Comparison of ENCODE assay signal across 21 mouse cellular contexts in genomic region chr1:88066472-88067102, GRCm38 (mm10). TPM values are rescaled to one million over a fixed set of nuclear protein-coding genes. Genes with fewer than 3 reads are reported as not detected.
DNase-seq lines count a peak whose midpoint lies in the region; ATAC-seq and TF ChIP-seq lines count a peak whose summit lies in the region.
"Not testable (repeated sequence)": the region's sequence is repeated elsewhere in the genome, so short reads cannot be mapped to it uniquely, and the experiment has no call there.
"Had no signal": no experiment of that assay in that cellular context is flagged by ENCODE, and none has a peak within 500 bp of the region (broad histone marks: within the 10 kb centered on the region; RNA-seq: fewer than 3 reads in every experiment).

No protein-coding gene starts in this region.

- H3K9ac ChIP-seq in kidney, embryonic 15.5 days; kidney, postnatal 0 days (ENCODE audit: low read depth, low read length): not testable (repeated sequence)

- not testable (repeated sequence) for H3K36me3 ChIP-seq in kidney, embryonic 15.5 days; kidney, postnatal 0 days (ENCODE audit: insufficient read depth, low read length)

- ATAC-seq in Patski, result peak; percentile 35
- ATAC-seq in granulocyte monocyte progenitor cell, adult 5-6 weeks (replicated peaks; ENCODE audit: poor library complexity, severe bottlenecking), result peak; percentile 90
- ATAC-seq in hematopoietic stem cell, adult 5-6 weeks (replicated peaks in 1 of 2; ENCODE audit: insufficient read depth in 1 of 2, low FRiP score in 2 of 2, low TSS enrichment in 1 of 2, low read depth in 1 of 2, poor library complexity in 2 of 2, severe bottlenecking in 2 of 2), result peak; percentile 39 to 61; a peak in 3 of 4 replicates
- peak; percentile 54; the same call in 1 of the 2 replicates for ATAC-seq in kidney, embryonic 15.5 days (replicated peaks; ENCODE audit: low FRiP score)
- 0 out of 2 replicates have a peak, but pooled peaks have one; percentile 26 for ATAC-seq in kidney, postnatal 0 days (replicated peaks; ENCODE audit: low FRiP score, low read depth)
- ATAC-seq in megakaryocyte progenitor cell, adult 5-6 weeks (replicated peaks; ENCODE audit: poor library complexity), result peak; percentile 52
- ATAC-seq in neutrophil, adult 5-6 weeks (ENCODE audit: extremely low read depth, insufficient number of reproducible peaks, low FRiP score, poor library complexity, severe bottlenecking), result peak; percentile 77

- not testable (repeated sequence) for H3K4me3 ChIP-seq in kidney, embryonic 15.5 days (replicated peaks); kidney, postnatal 0 days (replicated peaks; ENCODE audit: low read depth, low read length)

- not testable (repeated sequence) for DNase-seq in Patski (ENCODE audit: low read depth, low spot score); kidney, postnatal 0 days (ENCODE audit: low spot score)

- H3K4me2 ChIP-seq in kidney, embryonic 15.5 days; kidney, postnatal 0 days (ENCODE audit: low read length): not testable (repeated sequence)

- H3K4me1 ChIP-seq in kidney, embryonic 15.5 days; kidney, postnatal 0 days (replicated peaks; ENCODE audit: insufficient read depth, low read length): not testable (repeated sequence)

- not testable (repeated sequence) for H3K9me3 ChIP-seq in kidney, embryonic 15.5 days (replicated peaks); kidney, postnatal 0 days (replicated peaks; ENCODE audit: low read length)

- TF ChIP-seq CTCF in Patski (IDR thresholded peaks at IDR 0.05); kidney, postnatal 0 days (IDR thresholded peaks at IDR 0.05; ENCODE audit: low read depth): not testable (repeated sequence)

- in situ Hi-C loops in Patski (cut with MboI; ENCODE audit: low pct_unique_long_range_greater_than_20kb), result not testable (repeated sequence)

- POLR2A ChIA-PET in Patski (lab: Charles Lee), result not testable (repeated sequence)

- H3K27me3 ChIP-seq in Patski; kidney, embryonic 15.5 days; kidney, postnatal 0 days (ENCODE audit: insufficient read depth, low read length): not testable (repeated sequence)

- WGBS in kidney, embryonic 15.5 days, result 46% methylated on average over 1 of the region's 2 CpGs
- whole genome bisulfite sequencing in kidney, postnatal 0 days, result 38% methylated on average over 1 of the region's 2 CpGs

- CTCF ChIA-PET in Patski (lab: Charles Lee), result not testable (repeated sequence)

- H3K27ac ChIP-seq in kidney, embryonic 15.5 days; kidney, postnatal 0 days: not testable (repeated sequence)

RNA-seq across cellular contexts. Expression of gene Ugt1a9, which starts 4.0 kb away (rescaled TPM):
- 0.32 TPM for polyA plus RNA-seq in Patski (2021)
- total RNA-seq in granulocyte monocyte progenitor cell, adult 5-6 weeks (2014; fragmentation: Nextera tagmentation), result not detected in 2 replicates
- not detected in 2 replicates for total RNA-seq in granulocyte monocyte progenitor cell, adult 5-6 weeks (2017)
- not detected in 2 replicates for total RNA-seq in hematopoietic stem cell, adult 5-6 weeks (2017)
- 4.6 and 4.7 TPM in 2 replicates for polyA plus RNA-seq in kidney, embryonic 15.5 days (2015; fragmentation: Nextera tagmentation; extraction: Ambion mirVana)
- polyA plus RNA-seq in kidney, postnatal 0 days (2015; fragmentation: Nextera tagmentation; extraction: Ambion mirVana), result 8.4 and 9.3 TPM in 2 replicates
- total RNA-seq in megakaryocyte progenitor cell, adult 5-6 weeks (2015), result not detected in 2 replicates
- total RNA-seq in megakaryocyte progenitor cell, adult 5-6 weeks (2017), result not detected in 2 replicates
- total RNA-seq in neutrophil, adult 5-6 weeks (2017), result not detected in 2 replicates
- total RNA-seq: adrenal gland, postnatal 25 days; ES-E14; forebrain, postnatal 0 days had no signal
- polyA plus RNA-seq: adrenal gland, adult 2 months; brain, embryonic 14.5 days; C2C12; cortical plate, adult 2 months; embryonic facial prominence, embryonic 10.5 days; embryonic facial prominence, embryonic 12.5 days; embryonic facial prominence, embryonic 14.5 days; forebrain, embryonic 11.5 days; forebrain, embryonic 13.5 days; forebrain, embryonic 15.5 days; forebrain, postnatal 0 days had no signal

RNA-seq across cellular contexts. Expression of gene Ugt1a10, which starts 11.4 kb away (rescaled TPM):
- polyA plus RNA-seq in Patski (2021), result 0.14 TPM
- not detected in 2 replicates for total RNA-seq in granulocyte monocyte progenitor cell, adult 5-6 weeks (2014; fragmentation: Nextera tagmentation)
- not detected in 2 replicates for total RNA-seq in granulocyte monocyte progenitor cell, adult 5-6 weeks (2017)
- total RNA-seq in hematopoietic stem cell, adult 5-6 weeks (2017), result not detected in 2 replicates
- 17.5 TPM in 2 replicates for polyA plus RNA-seq in kidney, embryonic 15.5 days (2015; fragmentation: Nextera tagmentation; extraction: Ambion mirVana)
- 52.3 and 54.5 TPM in 2 replicates for polyA plus RNA-seq in kidney, postnatal 0 days (2015; fragmentation: Nextera tagmentation; extraction: Ambion mirVana)
- not detected in 2 replicates for total RNA-seq in megakaryocyte progenitor cell, adult 5-6 weeks (2015)
- total RNA-seq in megakaryocyte progenitor cell, adult 5-6 weeks (2017), result not detected in 2 replicates
- not detected in 2 replicates for total RNA-seq in neutrophil, adult 5-6 weeks (2017)
- total RNA-seq: adrenal gland, adult 2 months; adrenal gland, postnatal 25 days; ES-E14; forebrain, postnatal 0 days had no signal
- polyA plus RNA-seq: adrenal gland, adult 2 months; brain, embryonic 14.5 days; C2C12; cortical plate, adult 2 months; embryonic facial prominence, embryonic 10.5 days; embryonic facial prominence, embryonic 12.5 days; embryonic facial prominence, embryonic 14.5 days; forebrain, embryonic 11.5 days; forebrain, embryonic 13.5 days; forebrain, embryonic 15.5 days; forebrain, postnatal 0 days had no signal

RNA-seq across cellular contexts. Expression of gene Ugt1a8, which starts 21.0 kb away (rescaled TPM):
- not detected for polyA plus RNA-seq in Patski (2021)
- not detected in 2 replicates for total RNA-seq in granulocyte monocyte progenitor cell, adult 5-6 weeks (2014; fragmentation: Nextera tagmentation)
- not detected in 2 replicates for total RNA-seq in granulocyte monocyte progenitor cell, adult 5-6 weeks (2017)
- total RNA-seq in hematopoietic stem cell, adult 5-6 weeks (2017), result not detected in 2 replicates
- not detected in 2 replicates for polyA plus RNA-seq in kidney, embryonic 15.5 days (2015; fragmentation: Nextera tagmentation; extraction: Ambion mirVana)
- 0.05 TPM in 1 of 2 replicates, not detected in the other for polyA plus RNA-seq in kidney, postnatal 0 days (2015; fragmentation: Nextera tagmentation; extraction: Ambion mirVana)
- not detected in 2 replicates for total RNA-seq in megakaryocyte progenitor cell, adult 5-6 weeks (2015)
- not detected in 2 replicates for total RNA-seq in megakaryocyte progenitor cell, adult 5-6 weeks (2017)
- total RNA-seq in neutrophil, adult 5-6 weeks (2017), result not detected in 2 replicates
- total RNA-seq: adrenal gland, adult 2 months; adrenal gland, postnatal 25 days; adrenal gland, postnatal 4 days; ES-E14; forebrain, postnatal 0 days had no signal
- polyA plus RNA-seq: adrenal gland, adult 2 months; brain, embryonic 14.5 days; C2C12; cortical plate, adult 2 months; embryonic facial prominence, embryonic 10.5 days; embryonic facial prominence, embryonic 12.5 days; embryonic facial prominence, embryonic 14.5 days; forebrain, embryonic 11.5 days; forebrain, embryonic 13.5 days; forebrain, embryonic 15.5 days; forebrain, postnatal 0 days had no signal

RNA-seq across cellular contexts. Expression of gene Ugt1a7c, which starts 28.3 kb away (rescaled TPM):
- 46.3 TPM for polyA plus RNA-seq in Patski (2021)
- 25.2 and 25.5 TPM in 2 replicates for total RNA-seq in granulocyte monocyte progenitor cell, adult 5-6 weeks (2014; fragmentation: Nextera tagmentation)
- 49.7 and 55.1 TPM in 2 replicates for total RNA-seq in granulocyte monocyte progenitor cell, adult 5-6 weeks (2017)
- 42.9 and 52.3 TPM in 2 replicates for total RNA-seq in hematopoietic stem cell, adult 5-6 weeks (2017)
- polyA plus RNA-seq in kidney, embryonic 15.5 days (2015; fragmentation: Nextera tagmentation; extraction: Ambion mirVana), result 8.9 and 11.4 TPM in 2 replicates
- polyA plus RNA-seq in kidney, postnatal 0 days (2015; fragmentation: Nextera tagmentation; extraction: Ambion mirVana), result 10.7 and 12.1 TPM in 2 replicates
- 24.0 and 29.5 TPM in 2 replicates for total RNA-seq in megakaryocyte progenitor cell, adult 5-6 weeks (2015)
- 37.6 and 47.2 TPM in 2 replicates for total RNA-seq in megakaryocyte progenitor cell, adult 5-6 weeks (2017)
- total RNA-seq in neutrophil, adult 5-6 weeks (2017), result 123 TPM in 2 replicates
- polyA plus RNA-seq: C2C12 had no signal

RNA-seq across cellular contexts. Expression of gene Ugt1a6b, which starts 36.5 kb away (rescaled TPM):
- 4.2 TPM for polyA plus RNA-seq in Patski (2021)
- 0.88 and 1.3 TPM in 2 replicates for total RNA-seq in granulocyte monocyte progenitor cell, adult 5-6 weeks (2014; fragmentation: Nextera tagmentation)
- 1.5 and 1.6 TPM in 2 replicates for total RNA-seq in granulocyte monocyte progenitor cell, adult 5-6 weeks (2017)
- 0.63 TPM in 1 of 2 replicates, not detected in the other for total RNA-seq in hematopoietic stem cell, adult 5-6 weeks (2017)
- polyA plus RNA-seq in kidney, embryonic 15.5 days (2015; fragmentation: Nextera tagmentation; extraction: Ambion mirVana), result 0.16 and 0.22 TPM in 2 replicates
- 0.55 and 0.65 TPM in 2 replicates for polyA plus RNA-seq in kidney, postnatal 0 days (2015; fragmentation: Nextera tagmentation; extraction: Ambion mirVana)
- total RNA-seq in megakaryocyte progenitor cell, adult 5-6 weeks (2015), result 0.91 and 1.0 TPM in 2 replicates
- 0.87 and 1.6 TPM in 2 replicates for total RNA-seq in megakaryocyte progenitor cell, adult 5-6 weeks (2017)
- total RNA-seq in neutrophil, adult 5-6 weeks (2017), result 8.6 and 9.6 TPM in 2 replicates
- polyA plus RNA-seq: C2C12; embryonic facial prominence, embryonic 10.5 days; embryonic facial prominence, embryonic 12.5 days; forebrain, embryonic 11.5 days had no signal

Comparison
In these comparisons a context has a peak if more than half of its experiments do, and no peak if none do; other contexts are left out.
1. ATAC-seq: peak in every context shown above with its lines; median percentile 90 in granulocyte monocyte progenitor cell, adult 5-6 weeks; 77 in neutrophil, adult 5-6 weeks; 54 in kidney, embryonic 15.5 days; 52 in megakaryocyte progenitor cell, adult 5-6 weeks; 50 in hematopoietic stem cell, adult 5-6 weeks; 35 in Patski; 26 in kidney, postnatal 0 days.